Mouse (Mus musculus): Measurements from ENCODE around the gene Ralgps1.

GRCm38 (mm10) chr2:33249922-33250633, 121.2 kb downstream of the Ralgps1 start:
- TF ChIP-seq CTCF (IDR thresholded peaks at IDR 0.05; ENCODE audit: extremely low read depth, insufficient read depth, low read length) (no peak), POLR2A (IDR thresholded peaks at IDR 0.05; ENCODE audit: extremely low read depth, insufficient read depth, low read length) (no peak)
